Mouse (Mus musculus) myocyte (in vitro differentiated cells): ENCODE data around the gene Ttc30a2. TPM values are rescaled to one million over a fixed set of nuclear protein-coding genes. Genes with fewer than 3 reads are reported as not detected.

Experiments used
- H3K27me3 ChIP-seq: one replicate; pipeline ENCODE4 v1.6.1; 2011; ENCODE audit not compliant: control insufficient read depth, insufficient read depth, insufficient read length
- H3K36me3 ChIP-seq: one replicate; pipeline ENCODE4 v1.6.1; 2011; ENCODE audit not compliant: control insufficient read depth, insufficient read depth
- H3K4me2 ChIP-seq: one replicate; pipeline ENCODE4 v1.6.1; 2011; ENCODE audit warnings: low read depth, control low read depth
- H3K4me3 ChIP-seq: one replicate; pipeline ENCODE4 v1.5.1; 2011; ENCODE audit warnings: mild to moderate bottlenecking, control low read depth, moderate library complexity
- H3K79me2 ChIP-seq: one replicate; pipeline ENCODE4 v1.6.1; 2011; ENCODE audit not compliant: control insufficient read depth, insufficient read depth
- H3ac ChIP-seq: one replicate; pipeline ENCODE4 v1.6.1; 2011; ENCODE audit not compliant: control insufficient read depth, insufficient read length
- CEBPB ChIP-seq: IDR thresholded peaks from 2 replicates; pipeline ENCODE4 v1.6.1; 2011; ENCODE audit warnings: mild to moderate bottlenecking, moderate library complexity; ENCODE audit not compliant: poor library complexity, insufficient read depth, severe bottlenecking
- E2F4 ChIP-seq: IDR thresholded peaks from one replicate; pipeline ENCODE4 v1.6.1; 2011; ENCODE audit warnings: mild to moderate bottlenecking, control low read depth, moderate library complexity; ENCODE audit not compliant: insufficient read depth
- MAX ChIP-seq: IDR thresholded peaks from one replicate; pipeline ENCODE4 v1.6.1; 2011; ENCODE audit warnings: low read depth, mild to moderate bottlenecking, control low read depth
- MYOD1 ChIP-seq, 3 experiments: IDR thresholded peaks; one replicate each; pipeline ENCODE4 v1.6.1; 2011; ENCODE audit warnings: control low read depth in 2 of 3, low read depth in 2 of 3, mild to moderate bottlenecking in 2 of 3, moderate library complexity in 1 of 3; ENCODE audit not compliant: insufficient read length in 2 of 3, control insufficient read depth in 1 of 3
- MYOG ChIP-seq, 3 experiments: IDR thresholded peaks; one replicate each; pipeline ENCODE4 v1.6.1; 2011; ENCODE audit warnings: control low read depth in 2 of 3, low read depth in 2 of 3, mild to moderate bottlenecking in 2 of 3; ENCODE audit not compliant: insufficient read length in 2 of 3, control insufficient read depth in 1 of 3, insufficient read depth in 1 of 3
- POLR2A ChIP-seq: IDR thresholded peaks from one replicate; pipeline ENCODE4 v1.6.1; 2011; ENCODE audit warnings: low read depth, mild to moderate bottlenecking, control low read depth, moderate library complexity; ENCODE audit not compliant: insufficient read length
- POLR2AphosphoS2 ChIP-seq: IDR thresholded peaks from one replicate; pipeline ENCODE4 v1.6.1; 2011; ENCODE audit warnings: low read depth, control low read depth; ENCODE audit not compliant: insufficient read length
- REST ChIP-seq: IDR thresholded peaks from one replicate; pipeline ENCODE4 v1.6.1; 2011; ENCODE audit warnings: mild to moderate bottlenecking, control low read depth, moderate library complexity; ENCODE audit not compliant: insufficient read depth, insufficient read length
- SRF ChIP-seq: IDR thresholded peaks from one replicate; pipeline ENCODE4 v1.6.1; 2011; ENCODE audit warnings: low read depth; ENCODE audit not compliant: control insufficient read depth, insufficient read length
- TCF12 ChIP-seq: IDR thresholded peaks from one replicate; pipeline ENCODE4 v1.6.1; 2011; ENCODE audit warnings: mild to moderate bottlenecking, control low read depth; ENCODE audit not compliant: poor library complexity, insufficient read depth, severe bottlenecking
- TCF3 ChIP-seq: IDR thresholded peaks from one replicate; pipeline ENCODE4 v1.6.1; 2011; ENCODE audit warnings: low read depth, control low read depth; ENCODE audit not compliant: insufficient read length
- USF1 ChIP-seq: IDR thresholded peaks from one replicate; pipeline ENCODE4 v1.6.1; 2011; ENCODE audit warnings: low read depth, mild to moderate bottlenecking, control low read depth, moderate library complexity
- polyA plus RNA-seq: library from polyadenylated mRNA; unstranded; fragments of >200 nt; fragmentation: generic; extraction: Trizol; gene quantifications from one replicate; pipeline ENCODE4 v1.2.1, GENCODE M21; 2012; ENCODE audit warnings: missing spikeins

Ttc30a2 gene
- polyA plus RNA-seq, 1 experiment: 0.06 TPM

DNA sequence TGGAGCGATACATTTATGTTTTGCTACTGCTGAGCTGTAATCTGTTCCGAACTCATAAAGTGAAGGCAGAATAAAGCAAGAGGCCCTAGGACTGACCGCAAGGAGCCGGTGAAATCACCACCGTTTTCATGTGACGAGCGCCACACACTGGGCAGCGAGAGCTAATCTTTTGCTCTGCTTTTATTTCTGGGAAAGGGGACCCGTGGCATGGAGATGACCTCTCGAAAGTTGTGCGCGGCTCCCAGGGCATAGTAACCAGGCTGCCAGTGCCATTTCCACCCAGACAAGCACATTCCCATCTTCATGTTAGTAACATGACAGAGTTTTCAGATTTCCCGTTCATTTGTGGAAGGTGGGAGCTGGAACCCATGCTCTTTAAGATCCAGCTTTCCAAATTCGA, 13.5 kb downstream of the Ttc30a2 start:
- H3K4me3 ChIP-seq: peak overlapping the region; percentile 2
- TF ChIP-seq MYOG (IDR thresholded peaks at IDR 0.05; ENCODE audit: control insufficient read depth in 1 of 3, insufficient read depth in 1 of 3, insufficient read length in 2 of 3, low read depth in 2 of 3) (no peak), TCF3 (no peak), E2F4 (no peak), USF1 (no peak), TCF12 (no peak), SRF (no peak), MAX (no peak), POLR2AphosphoS2 (no peak), MYOD1 (IDR thresholded peaks at IDR 0.05; ENCODE audit: control insufficient read depth in 1 of 3, insufficient read length in 2 of 3, low read depth in 2 of 3) (no peak), POLR2A (no peak), REST (no peak), CEBPB (no peak)
- H3ac ChIP-seq: no peak overlapping the region
- H3K36me3 ChIP-seq: no peaks in the 10 kb centered on the region
- no peaks in the 10 kb centered on the region for H3K27me3 ChIP-seq
- peak overlapping the region; percentile 81 for H3K4me2 ChIP-seq
- H3K79me2 ChIP-seq: no peaks in the 10 kb centered on the region

- Histone ChIP-seq H3K4me3 (peak overlapping the region; percentile 2), H3K36me3 (no peaks in the 10 kb centered on the region), H3K27me3 (no peaks in the 10 kb centered on the region), H3K4me2 (peak overlapping the region; percentile 81), H3K79me2 (no peaks in the 10 kb centered on the region), H3ac (no peak overlapping the region)
- no peak for TF ChIP-seq POLR2AphosphoS2
- no peak for TF ChIP-seq TCF12
- TF ChIP-seq MYOG (IDR thresholded peaks at IDR 0.05; ENCODE audit: control insufficient read depth in 1 of 3, insufficient read depth in 1 of 3, insufficient read length in 2 of 3, low read depth in 2 of 3): no peak
- no peak for TF ChIP-seq REST
- TF ChIP-seq CEBPB: no peak
- TF ChIP-seq MYOD1 (IDR thresholded peaks at IDR 0.05; ENCODE audit: control insufficient read depth in 1 of 3, insufficient read length in 2 of 3, low read depth in 2 of 3): no peak
- TF ChIP-seq MAX: no peak
- TF ChIP-seq TCF3: no peak
- no peak for TF ChIP-seq E2F4
- no peak for TF ChIP-seq USF1
- no peak for TF ChIP-seq SRF
- no peak for TF ChIP-seq POLR2A
Measured at GRCm38 (mm10) chr2:75964051-75964450, 13.9 kb downstream of the Ttc30a2 start.

GRCm38 (mm10) chr2:75963211-75963840, 14.6 kb downstream of the Ttc30a2 start:
- Histone ChIP-seq H3K4me2 (no peak overlapping the region), H3K27me3 (no peaks in the 10 kb centered on the region), H3K4me3 (no peak overlapping the region), H3K79me2 (no peaks in the 10 kb centered on the region), H3K36me3 (no peaks in the 10 kb centered on the region), H3ac (no peak overlapping the region)
- TF ChIP-seq MYOD1 (IDR thresholded peaks at IDR 0.05; ENCODE audit: control insufficient read depth in 1 of 3, insufficient read length in 2 of 3, low read depth in 2 of 3): no peak
- no peak for TF ChIP-seq MAX
- TF ChIP-seq SRF: no peak
- no peak for TF ChIP-seq POLR2A
- TF ChIP-seq TCF12: no peak
- no peak for TF ChIP-seq POLR2AphosphoS2
- no peak for TF ChIP-seq E2F4
- no peak for TF ChIP-seq REST
- no peak for TF ChIP-seq TCF3
- no peak for TF ChIP-seq USF1
- no peak for TF ChIP-seq CEBPB
- no peak for TF ChIP-seq MYOG (IDR thresholded peaks at IDR 0.05; ENCODE audit: control insufficient read depth in 1 of 3, insufficient read depth in 1 of 3, insufficient read length in 2 of 3, low read depth in 2 of 3)

GRCm38 (mm10) chr2:75960366-75961330, 17.3 kb downstream of the Ttc30a2 start:
- H3K27me3 ChIP-seq: peaks cover 9% of the 10 kb centered on the region
- TF ChIP-seq MYOD1 (IDR thresholded peaks at IDR 0.05; ENCODE audit: control insufficient read depth in 1 of 3, insufficient read length in 2 of 3, low read depth in 2 of 3) (no peak), E2F4 (no peak), POLR2AphosphoS2 (no peak), TCF3 (no peak), POLR2A (no peak), REST (no peak), MAX (no peak), USF1 (no peak), SRF (no peak), TCF12 (no peak), CEBPB (no peak), MYOG (IDR thresholded peaks at IDR 0.05; ENCODE audit: control insufficient read depth in 1 of 3, insufficient read depth in 1 of 3, insufficient read length in 2 of 3, low read depth in 2 of 3) (no peak)
- no peak overlapping the region for H3K4me2 ChIP-seq
- H3K36me3 ChIP-seq: no peaks in the 10 kb centered on the region
- no peak overlapping the region for H3ac ChIP-seq
- H3K79me2 ChIP-seq: no peaks in the 10 kb centered on the region
- H3K4me3 ChIP-seq: no peak overlapping the region
